Comparison of ENCODE assay signal across 20 mouse cellular contexts in the genomic region with DNA sequence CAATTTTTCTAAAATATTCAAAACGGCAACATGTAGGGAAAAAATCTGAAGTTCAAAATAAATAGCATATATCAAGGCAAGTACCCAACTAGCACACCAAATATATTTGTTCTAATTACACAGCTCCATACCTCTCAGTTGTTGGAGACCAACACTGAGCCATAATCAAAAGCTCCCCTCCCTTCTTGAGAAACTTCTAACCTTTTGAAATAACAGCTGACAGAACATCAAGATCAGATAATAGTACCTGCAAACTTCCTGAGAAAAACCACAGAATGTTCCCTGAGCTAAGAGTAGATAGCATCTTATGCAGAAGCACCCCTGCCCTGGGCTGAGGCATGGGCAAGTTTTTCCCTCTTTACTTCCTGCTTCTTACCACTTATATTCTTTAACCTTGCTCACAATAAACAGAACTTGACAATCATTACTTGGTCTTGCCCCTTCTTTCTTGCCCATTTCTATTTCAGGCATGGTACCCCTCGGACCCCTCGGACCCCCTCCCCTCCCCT. TPM values are rescaled to one million over a fixed set of nuclear protein-coding genes. Genes with fewer than 3 reads are reported as not detected.
"Had no signal": no experiment of that assay in that cellular context is flagged by ENCODE, and none has a peak within 500 bp of the region (broad histone marks: within the 10 kb centered on the region; RNA-seq: fewer than 3 reads in every experiment).

No protein-coding gene starts in this region.

RNA-seq across cellular contexts. Expression of gene Vmn2r95, which starts 34.3 kb away (rescaled TPM):
- total RNA-seq: megakaryocyte progenitor cell, adult 5-6 weeks; midbrain, postnatal 0 days; monocyte, adult 5-6 weeks had no signal
- polyA plus RNA-seq: liver, embryonic 15.5 days; liver, postnatal 0 days; lung, adult 2 months; lung, embryonic 15.5 days; lung, postnatal 0 days; macrophage; midbrain, embryonic 11.5 days; midbrain, embryonic 13.5 days; midbrain, embryonic 15.5 days; midbrain, postnatal 0 days; neural tube, embryonic 11.5 days; neural tube, embryonic 13.5 days; neural tube, embryonic 15.5 days; small intestine, adult 2 months; stomach, embryonic 15.5 days; stomach, postnatal 0 days; testis, adult 2 months; urinary bladder, adult 2 months had no signal
